10 mouse cellular contexts compared by ENCODE assay signal in genomic region chr17:91088037-91088715, GRCm38 (mm10). TPM values are rescaled to one million over a fixed set of nuclear protein-coding genes. Genes with fewer than 3 reads are reported as not detected.
DNase-seq lines count a peak whose midpoint lies in the region; ATAC-seq lines count a peak whose summit lies in the region.
"Had no signal": no experiment of that assay in that cellular context is flagged by ENCODE, and none has a peak within 500 bp of the region (broad histone marks: within the 10 kb centered on the region; RNA-seq: fewer than 3 reads in every experiment).

No protein-coding gene starts in this region.

- no peak for DNase-seq in heart, embryonic 10.5 days (ENCODE audit: low spot score)
- DNase-seq in heart, postnatal 36 days = no peak
- peak; percentile 55 for DNase-seq in cerebellum, adult 9-11 months
- DNase-seq in thymus, postnatal 14 days = no peak
- DNase-seq: adrenal gland, postnatal 25 days; kidney, adult 9 months had no signal

- peaks cover 20% of the 10 kb centered on the region for H3K27me3 ChIP-seq in heart, embryonic 10.5 days (ENCODE audit: insufficient read depth, poor library complexity, severe bottlenecking)
- H3K27me3 ChIP-seq in megakaryocyte, embryonic 14.5 days (replicated peaks) = no peaks in the 10 kb centered on the region
- H3K27me3 ChIP-seq in neural tube, embryonic 13.5 days = no peaks in the 10 kb centered on the region

- peak overlapping the region; percentile 19 for H3K4me3 ChIP-seq in heart, embryonic 10.5 days
- peak overlapping the region; percentile 62 for H3K4me3 ChIP-seq in megakaryocyte, embryonic 14.5 days (replicated peaks)
- H3K4me3 ChIP-seq in neural tube, embryonic 13.5 days = no peak overlapping the region

- WGBS in heart, embryonic 10.5 days = 48% methylated on average over 82 of the region's 82 CpGs
- WGBS in neural tube, embryonic 13.5 days = 72% methylated on average over 82 of the region's 82 CpGs

- peak overlapping the region; percentile 49; the same call in 1 of the 2 replicates for H3K4me2 ChIP-seq in neural tube, embryonic 13.5 days

- no peak for ATAC-seq in megakaryocyte, adult 5-6 weeks (ENCODE audit: poor library complexity, severe bottlenecking)
- no peak for ATAC-seq in neural tube, embryonic 13.5 days (ENCODE audit: low read depth)

- H3K4me1 ChIP-seq in heart, embryonic 10.5 days = no peaks in the 10 kb centered on the region
- peaks cover 4% of the 10 kb centered on the region; the same call in 1 of the 2 replicates for H3K4me1 ChIP-seq in megakaryocyte, embryonic 14.5 days
- H3K4me1 ChIP-seq in neural tube, embryonic 13.5 days (replicated peaks) = peaks cover 30% of the 10 kb centered on the region

- H3K9me3 ChIP-seq in heart, embryonic 10.5 days = peaks cover 11% of the 10 kb centered on the region; the same call in 1 of the 2 replicates
- H3K9me3 ChIP-seq in megakaryocyte, embryonic 14.5 days = peaks cover 19% of the 10 kb centered on the region
- peaks cover 13% of the 10 kb centered on the region for H3K9me3 ChIP-seq in neural tube, embryonic 13.5 days

- intact Hi-C loops in heart, postnatal 36 days (cut with DNase I) = no loop called here

- H3K9ac ChIP-seq in neural tube, embryonic 13.5 days = no peak overlapping the region

- H3K36me3 ChIP-seq in heart, embryonic 10.5 days = no peaks in the 10 kb centered on the region
- H3K36me3 ChIP-seq in megakaryocyte, embryonic 14.5 days (replicated peaks; ENCODE audit: low read length) = no peaks in the 10 kb centered on the region
- H3K36me3 ChIP-seq in neural tube, embryonic 13.5 days = peaks cover 19% of the 10 kb centered on the region

- H3K27ac ChIP-seq in heart, embryonic 10.5 days = no peak overlapping the region
- H3K27ac ChIP-seq in neural tube, embryonic 13.5 days (replicated peaks) = no peak overlapping the region

RNA-seq across cellular contexts. Expression of gene Nrxn1, which starts 4.7 kb away (rescaled TPM):
- polyA plus RNA-seq in heart, embryonic 10.5 days (2016; fragmentation: Nextera tagmentation; extraction: Ambion mirVana) = 0.74 and 2.2 TPM in 2 replicates
- total RNA-seq in heart, postnatal 36 days (2021) = 1 to 10 TPM; 1.5 to 3.0 TPM
- polyA plus RNA-seq in megakaryocyte, embryonic 14.5 days (2012; ENCODE audit: insufficient read depth, low replicate concordance) = 0.60 TPM in 1 of 2 replicates, not detected in the other
- total RNA-seq in megakaryocyte, adult 5-6 weeks (2015) = 0.18 and 0.39 TPM in 2 replicates
- total RNA-seq in megakaryocyte, adult 5-6 weeks (2017) = 1.5 TPM in 1 of 2 replicates, not detected in the other
- 175 and 185 TPM in 2 replicates for polyA plus RNA-seq in neural tube, embryonic 13.5 days (2015; fragmentation: Nextera tagmentation; extraction: Ambion mirVana)
- total RNA-seq: MEL had no signal

Comparison
In these comparisons a context has a peak if more than half of its experiments do, and no peak if none do; other contexts are left out.
1. RNA of gene Nrxn1, which starts 4.7 kb away (polyA plus RNA-seq): 175 to 185 TPM in neural tube, embryonic 13.5 days; 0.74 to 2.2 TPM in heart, embryonic 10.5 days and 0.60 TPM in megakaryocyte, embryonic 14.5 days; every median in the first group is over 10 times any median in the second.